ENCODE assay signal across 9 mouse cellular contexts in the genomic region with DNA sequence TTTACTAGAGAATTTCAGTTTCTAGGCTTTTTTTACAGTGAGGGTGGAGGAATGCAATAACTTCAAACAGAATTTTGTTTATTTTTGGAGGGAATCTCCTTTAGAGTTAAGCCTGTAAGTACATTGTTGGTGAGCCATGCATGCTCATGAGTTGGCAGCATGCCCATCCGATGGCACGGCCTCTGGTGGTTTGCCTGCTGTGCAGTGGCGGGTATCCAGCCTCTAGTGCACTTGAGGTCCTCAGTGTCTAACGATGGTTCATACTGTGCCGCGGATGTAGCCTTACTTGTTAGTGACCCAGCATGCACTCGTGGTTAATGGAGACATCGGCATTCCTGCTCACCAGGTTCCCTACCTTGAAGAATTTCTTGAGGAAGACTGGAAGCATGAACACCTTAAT. TPM values are rescaled to one million over a fixed set of nuclear protein-coding genes. Genes with fewer than 3 reads are reported as not detected.
DNase-seq lines count a peak whose midpoint lies in the region; ATAC-seq and TF ChIP-seq lines count a peak whose summit lies in the region.
"Had no signal": no experiment of that assay in that cellular context is flagged by ENCODE, and none has a peak within 500 bp of the region (broad histone marks: within the 10 kb centered on the region; RNA-seq: fewer than 3 reads in every experiment).

No protein-coding gene starts in this region.

- peak; percentile 26 to 31 for DNase-seq in heart, adult 18-20 months
- DNase-seq in right cerebral cortex, adult 18-20 months: peak; percentile 40
- DNase-seq in right cerebral cortex, postnatal 25 days: no peak
- peak; percentile 6 for DNase-seq in heart, postnatal 25 days (ENCODE audit: low spot score)
- DNase-seq in midbrain, postnatal 0 days (ENCODE audit: low spot score): peak; percentile 39
- DNase-seq in spleen, postnatal 14 days (ENCODE audit: low spot score in 2 of 2): no peak
- no peak for DNase-seq in thymus, postnatal 10 days (ENCODE audit: low spot score in 2 of 2)

- peaks cover 50% of the 10 kb centered on the region for H3K36me3 ChIP-seq in heart, embryonic 12.5 days
- H3K36me3 ChIP-seq in midbrain, postnatal 0 days (ENCODE audit: insufficient read depth, low read length): peaks cover 27% of the 10 kb centered on the region

- H3K9me3 ChIP-seq in heart, embryonic 12.5 days (replicated peaks): no peaks in the 10 kb centered on the region
- no peaks in the 10 kb centered on the region for H3K9me3 ChIP-seq in midbrain, postnatal 0 days (ENCODE audit: low read length)
- H3K9me3 ChIP-seq: embryonic facial prominence, embryonic 13.5 days had no signal

- TF ChIP-seq CTCF in midbrain, postnatal 0 days (IDR thresholded peaks at IDR 0.05): no peak

- H3K9ac ChIP-seq in heart, embryonic 12.5 days: no peak overlapping the region
- no peak overlapping the region for H3K9ac ChIP-seq in midbrain, postnatal 0 days (replicated peaks; ENCODE audit: low read length, poor library complexity, severe bottlenecking)
- H3K9ac ChIP-seq: embryonic facial prominence, embryonic 13.5 days had no signal

- ATAC-seq in heart, embryonic 12.5 days (ENCODE audit: insufficient number of reproducible peaks, low FRiP score): no peak
- ATAC-seq in midbrain, postnatal 0 days (ENCODE audit: low FRiP score): no peak

- 81% methylated on average over 8 of the region's 8 CpGs for WGBS in heart, embryonic 12.5 days
- 47% methylated on average over 8 of the region's 8 CpGs for WGBS in midbrain, postnatal 0 days

- peaks cover 3% of the 10 kb centered on the region; the same call in 1 of the 2 replicates for H3K4me1 ChIP-seq in heart, embryonic 12.5 days (replicated peaks)
- no peaks in the 10 kb centered on the region for H3K4me1 ChIP-seq in midbrain, postnatal 0 days (ENCODE audit: insufficient read depth, low read length)
- H3K4me1 ChIP-seq: embryonic facial prominence, embryonic 13.5 days had no signal

- no peak overlapping the region for H3K4me3 ChIP-seq in heart, embryonic 12.5 days
- no peak overlapping the region for H3K4me3 ChIP-seq in midbrain, postnatal 0 days (ENCODE audit: low read depth, low read length)
- H3K4me3 ChIP-seq: embryonic facial prominence, embryonic 13.5 days had no signal

- H3K4me2 ChIP-seq in heart, embryonic 12.5 days: no peak overlapping the region
- H3K4me2 ChIP-seq in midbrain, postnatal 0 days (ENCODE audit: low read depth, low read length, poor library complexity, severe bottlenecking): no peak overlapping the region
- H3K4me2 ChIP-seq: embryonic facial prominence, embryonic 13.5 days had no signal

- H3K27ac ChIP-seq in heart, embryonic 12.5 days (ENCODE audit: poor library complexity, severe bottlenecking): no peak overlapping the region
- no peak overlapping the region for H3K27ac ChIP-seq in midbrain, postnatal 0 days (ENCODE audit: low read depth, low read length)
- H3K27ac ChIP-seq: embryonic facial prominence, embryonic 13.5 days had no signal

- intact Hi-C loops in heart, postnatal 25 days (cut with DNase I): no loop called here

- H3K27me3 ChIP-seq in heart, embryonic 12.5 days (replicated peaks): no peaks in the 10 kb centered on the region
- H3K27me3 ChIP-seq in midbrain, postnatal 0 days (ENCODE audit: insufficient read depth, low read length): no peaks in the 10 kb centered on the region
- H3K27me3 ChIP-seq: embryonic facial prominence, embryonic 13.5 days had no signal

RNA-seq across cellular contexts. Expression of gene Phtf1, which starts 39.6 kb away (rescaled TPM):
- 1 to 10 TPM; 5.7 to 6.7 TPM for total RNA-seq in heart, adult 18-20 months (2021)
- polyA plus RNA-seq in heart, embryonic 12.5 days (2016; fragmentation: Nextera tagmentation; extraction: Ambion mirVana): 23.3 and 23.9 TPM in 2 replicates
- 1 to 10 TPM; 6.9 to 9.8 TPM for total RNA-seq in heart, postnatal 25 days (2021)
- 24.3 and 31.6 TPM in 2 replicates for total RNA-seq in midbrain, postnatal 0 days (2014; rRNA removed)
- 14.9 and 15.9 TPM in 2 replicates for polyA plus RNA-seq in midbrain, postnatal 0 days (2015; fragmentation: Nextera tagmentation; extraction: Ambion mirVana)

Comparison
In these comparisons a context has a peak if more than half of its experiments do, and no peak if none do; other contexts are left out.
1. DNase-seq: peak in heart, adult 18-20 months (2 of 2), right cerebral cortex, adult 18-20 months (single experiment), heart, postnatal 25 days (single experiment) and midbrain, postnatal 0 days (single experiment); none in right cerebral cortex, postnatal 25 days (single experiment), spleen, postnatal 14 days (0 of 2) and thymus, postnatal 10 days (0 of 2).